Mouse (Mus musculus) forebrain, embryonic 16.5 days (tissue): ENCODE measurements around the gene Tex33. TPM values are rescaled to one million over a fixed set of nuclear protein-coding genes. Genes with fewer than 3 reads are reported as not detected.

Experiments
- ATAC-seq: fragments of 200-750 bp; cut with Nextera tagmentation; 2 replicates; pipeline ENCODE4 v1.8.0; 2017; ENCODE audit warnings: mild to moderate bottlenecking, moderate library complexity
- H3K27ac ChIP-seq: fragments of 300-500 bp; sonication (generic); 2 replicates; pipeline ENCODE4 v1.5.1; 2014; ENCODE audit warnings: low read length, control low read depth
- H3K27me3 ChIP-seq: fragments of 300-500 bp; sonication (generic); replicated peaks from 2 replicates; pipeline ENCODE4 v1.6.1; 2014; ENCODE audit warnings: low read length; ENCODE audit not compliant: control insufficient read depth, insufficient read depth
- H3K36me3 ChIP-seq: fragments of 300-500 bp; sonication (generic); 2 replicates; pipeline ENCODE4 v1.6.1; 2014; ENCODE audit not compliant: control insufficient read depth, insufficient read depth
- H3K4me1 ChIP-seq: fragments of 300-500 bp; sonication (generic); replicated peaks from 2 replicates; pipeline ENCODE4 v1.6.1; 2014; ENCODE audit warnings: low read length; ENCODE audit not compliant: control insufficient read depth, insufficient read depth
- H3K4me2 ChIP-seq: fragments of 300-500 bp; sonication (generic); 2 replicates; pipeline ENCODE4 v1.6.1; 2014; ENCODE audit warnings: mild to moderate bottlenecking, low read length, control low read depth
- H3K4me3 ChIP-seq: fragments of 300-500 bp; sonication (generic); replicated peaks from 2 replicates; pipeline ENCODE4 v1.5.1; 2014; ENCODE audit warnings: mild to moderate bottlenecking, low read length, control low read depth
- H3K9ac ChIP-seq: fragments of 300-500 bp; sonication (generic); replicated peaks from 2 replicates; pipeline ENCODE4 v1.6.1; 2014; ENCODE audit warnings: low read depth, low read length, control low read depth
- H3K9me3 ChIP-seq: fragments of 300-500 bp; sonication (generic); 2 replicates; pipeline ENCODE4 v1.6.1; 2016; ENCODE audit warnings: low read length; ENCODE audit not compliant: control insufficient read depth
- WGBS: fragments of 180-500 bp; shearing (Covaris S2); extraction: QIAGEN DNeasy Blood & Tissue Kit; methylation state at CpG from one replicate; pipeline ENCODE4 v1.1.7; 2014; 5-methylcytosine and 5-hydroxymethylcytosine counted together
- polyA plus RNA-seq: library from polyadenylated mRNA; unstranded; fragments of >200 nt; fragmentation: Nextera tagmentation; extraction: Ambion mirVana; gene quantifications from 2 replicates; pipeline ENCODE4 v1.2.1, GENCODE M21; 2015

Gene Tex33
- polyA plus RNA-seq, 1 experiment from 2014 or later = not detected

- H3K27me3 ChIP-seq = no peaks in the 10 kb centered on the region
Measured at GRCm38 (mm10) chr15:78384220-78385116, 11.2 kb downstream of the Tex33 start.

DNA sequence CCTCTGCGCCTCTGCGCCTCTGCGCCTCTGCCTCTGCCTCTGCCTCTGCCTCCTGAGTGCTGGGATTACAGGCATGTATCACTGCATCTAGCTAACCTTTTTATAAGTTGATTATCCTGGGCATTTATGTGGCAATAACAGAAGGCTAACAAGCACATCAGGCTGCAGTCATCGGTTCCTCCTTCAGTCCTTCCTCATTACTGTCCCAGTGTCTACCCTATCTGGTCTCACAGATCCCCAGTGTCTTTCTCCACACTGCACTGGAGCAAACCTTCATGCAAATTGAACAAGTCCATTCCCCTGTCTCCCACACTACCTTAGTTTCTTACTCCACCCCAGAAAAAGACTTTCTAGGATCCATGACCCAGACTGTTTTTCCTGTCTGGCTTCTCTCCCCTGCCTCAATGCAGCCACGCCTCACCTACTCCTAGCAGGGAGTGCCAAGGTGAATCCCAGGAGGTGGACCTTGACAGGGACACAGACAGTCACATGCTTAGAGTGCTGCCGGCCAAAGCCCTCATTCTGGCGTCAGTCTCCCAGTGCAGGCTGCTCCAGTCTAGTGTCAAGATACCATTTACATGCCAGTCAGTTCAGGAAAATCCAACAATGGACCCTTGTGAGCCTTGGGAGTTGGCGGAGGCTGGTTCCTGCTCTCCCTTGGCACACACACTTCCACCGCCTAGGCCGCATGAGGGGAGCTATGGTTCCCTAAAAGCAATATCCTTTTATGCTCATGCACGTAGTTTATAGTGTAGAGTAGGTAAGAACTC is 12.1 kb downstream of the Tex33 start:
- Histone ChIP-seq H3K36me3 (no peaks in the 10 kb centered on the region), H3K4me2 (no peak overlapping the region), H3K27me3 (no peaks in the 10 kb centered on the region), H3K9me3 (no peaks in the 10 kb centered on the region), H3K27ac (peak overlapping the region; percentile 72), H3K4me1 (peaks cover 12% of the 10 kb centered on the region), H3K9ac (no peak overlapping the region), H3K4me3 (no peak overlapping the region)
- peak; percentile 93 for ATAC-seq
- WGBS = 52% methylated on average over 11 of the region's 11 CpGs

More at GRCm38 (mm10) chr15:78384220-78385116, 11.2 kb downstream of the Tex33 start:
- 43% methylated on average over 7 of the region's 7 CpGs for WGBS
- peak; percentile 78 for ATAC-seq
- H3K27ac ChIP-seq = peak overlapping the region; percentile 72
- H3K4me3 ChIP-seq = no peak overlapping the region
- no peak overlapping the region for H3K4me2 ChIP-seq
- H3K9ac ChIP-seq = no peak overlapping the region
- no peaks in the 10 kb centered on the region for H3K9me3 ChIP-seq
- H3K36me3 ChIP-seq = no peaks in the 10 kb centered on the region
- peaks cover 12% of the 10 kb centered on the region for H3K4me1 ChIP-seq

DNA sequence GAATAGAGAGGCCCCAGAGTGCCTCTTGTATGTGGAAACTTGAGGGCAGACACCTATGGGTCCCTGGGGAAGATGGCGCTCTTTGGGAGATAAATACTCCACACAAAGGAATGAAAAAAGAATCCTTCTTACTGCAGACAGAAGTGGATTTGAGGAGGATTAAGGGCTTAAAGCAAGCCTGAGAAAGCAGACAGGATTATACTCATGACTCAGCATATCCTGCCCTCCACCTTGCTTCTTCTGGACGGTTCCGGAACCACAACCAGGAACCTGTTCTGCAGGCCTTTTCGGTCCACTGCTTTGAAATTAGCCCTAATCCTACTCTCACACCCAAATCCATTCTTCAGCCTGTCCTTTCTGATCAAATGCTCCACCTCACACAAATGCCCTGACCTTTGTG is 13.6 kb downstream of the Tex33 start:
- Histone ChIP-seq H3K27me3 (no peaks in the 10 kb centered on the region), H3K9ac (no peak overlapping the region), H3K9me3 (no peaks in the 10 kb centered on the region), H3K36me3 (no peaks in the 10 kb centered on the region), H3K4me1 (peaks cover 12% of the 10 kb centered on the region), H3K27ac (no peak overlapping the region), H3K4me3 (no peak overlapping the region), H3K4me2 (no peak overlapping the region)
- no peak for ATAC-seq
- WGBS = 84% methylated on average over 4 of the region's 4 CpGs

DNA sequence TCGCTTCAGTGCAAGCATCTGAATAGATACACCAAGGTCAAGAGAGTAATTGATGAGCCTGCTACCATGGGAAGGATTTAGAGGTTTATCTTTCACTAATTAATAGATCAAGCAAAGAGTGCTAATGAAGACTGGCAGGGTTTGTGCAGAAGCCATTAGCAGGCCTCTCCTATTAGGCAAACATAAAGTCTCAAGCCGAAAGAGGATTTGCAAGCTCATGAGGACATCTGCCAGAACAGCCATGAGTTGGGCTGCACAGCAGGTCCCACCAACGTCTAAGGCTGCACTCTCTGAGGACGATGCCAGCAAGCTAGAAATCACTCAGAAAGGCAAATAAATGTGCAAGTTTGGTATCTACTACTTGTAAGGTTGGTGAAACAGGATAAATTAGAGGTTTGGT is 15.0 kb downstream of the Tex33 start:
- no peak overlapping the region for H3K4me2 ChIP-seq
- H3K4me3 ChIP-seq = no peak overlapping the region
- WGBS = 28% methylated on average over 4 of the region's 4 CpGs
- no peaks in the 10 kb centered on the region for H3K9me3 ChIP-seq
- H3K27ac ChIP-seq = no peak overlapping the region
- H3K27me3 ChIP-seq = no peaks in the 10 kb centered on the region
- no peak overlapping the region for H3K9ac ChIP-seq
- ATAC-seq = no peak
- no peaks in the 10 kb centered on the region for H3K36me3 ChIP-seq
- H3K4me1 ChIP-seq = peaks cover 12% of the 10 kb centered on the region

DNA sequence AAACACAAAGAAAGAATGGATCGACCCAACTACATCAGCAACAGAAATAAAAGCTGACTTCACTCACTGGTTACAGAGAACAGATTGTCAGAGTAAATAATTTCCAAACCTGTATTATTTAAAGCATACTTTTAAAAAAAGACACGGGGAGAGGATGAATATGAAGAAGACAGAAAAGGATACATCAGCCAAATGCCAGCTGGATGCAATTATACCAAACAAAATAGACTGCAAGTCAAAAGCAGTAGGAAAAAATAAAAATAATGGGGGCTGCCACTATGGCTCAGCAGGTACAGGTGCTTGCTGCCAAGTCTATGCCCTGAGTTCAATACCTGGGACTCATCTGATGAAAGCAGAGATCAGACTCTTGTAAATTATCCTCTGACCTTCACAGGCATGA is 15.5 kb downstream of the Tex33 start:
- Histone ChIP-seq H3K9me3 (no peaks in the 10 kb centered on the region), H3K4me1 (peaks cover 12% of the 10 kb centered on the region), H3K4me2 (no peak overlapping the region), H3K36me3 (no peaks in the 10 kb centered on the region), H3K4me3 (no peak overlapping the region), H3K27ac (no peak overlapping the region), H3K27me3 (no peaks in the 10 kb centered on the region), H3K9ac (no peak overlapping the region)
- 68% methylated on average over 2 of the region's 2 CpGs for WGBS
- ATAC-seq = no peak

- H3K36me3 ChIP-seq = no peaks in the 10 kb centered on the region
- no peak overlapping the region for H3K27ac ChIP-seq
- H3K27me3 ChIP-seq = no peaks in the 10 kb centered on the region
- H3K4me3 ChIP-seq = no peak overlapping the region
- WGBS = 85% methylated on average over 10 of the region's 10 CpGs
- no peak for ATAC-seq
- H3K4me2 ChIP-seq = no peak overlapping the region
- no peak overlapping the region for H3K9ac ChIP-seq
- H3K9me3 ChIP-seq = no peaks in the 10 kb centered on the region
- peaks cover 7% of the 10 kb centered on the region for H3K4me1 ChIP-seq
Measured at GRCm38 (mm10) chr15:78378556-78378955, 17.2 kb downstream of the Tex33 start.

DNA sequence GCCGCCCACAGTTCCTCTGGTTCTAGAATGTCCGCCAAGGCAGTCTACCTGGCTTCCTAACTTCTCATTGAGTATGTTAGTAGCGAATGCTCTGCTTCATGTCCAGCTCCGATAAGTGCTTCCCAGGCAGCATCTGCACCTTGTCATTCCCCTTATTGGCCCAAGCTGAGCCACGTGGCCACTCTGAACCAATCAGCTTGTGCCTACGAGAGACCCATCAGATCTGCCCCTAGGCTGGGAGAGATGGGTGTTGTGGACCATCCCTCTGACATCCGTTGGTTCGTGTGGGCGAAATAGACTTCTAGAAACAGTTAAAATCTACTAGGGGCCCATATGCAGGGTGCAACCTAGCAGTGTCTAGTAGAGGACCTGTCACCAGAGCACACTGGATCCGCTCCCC is 17.9 kb downstream of the Tex33 start:
- Histone ChIP-seq H3K4me1 (peaks cover 7% of the 10 kb centered on the region), H3K9ac (no peak overlapping the region), H3K27me3 (no peaks in the 10 kb centered on the region), H3K4me3 (no peak overlapping the region), H3K36me3 (no peaks in the 10 kb centered on the region), H3K27ac (no peak overlapping the region), H3K9me3 (no peaks in the 10 kb centered on the region), H3K4me2 (no peak overlapping the region)
- no peak for ATAC-seq
- WGBS = 90% methylated on average over 10 of the region's 10 CpGs

DNA sequence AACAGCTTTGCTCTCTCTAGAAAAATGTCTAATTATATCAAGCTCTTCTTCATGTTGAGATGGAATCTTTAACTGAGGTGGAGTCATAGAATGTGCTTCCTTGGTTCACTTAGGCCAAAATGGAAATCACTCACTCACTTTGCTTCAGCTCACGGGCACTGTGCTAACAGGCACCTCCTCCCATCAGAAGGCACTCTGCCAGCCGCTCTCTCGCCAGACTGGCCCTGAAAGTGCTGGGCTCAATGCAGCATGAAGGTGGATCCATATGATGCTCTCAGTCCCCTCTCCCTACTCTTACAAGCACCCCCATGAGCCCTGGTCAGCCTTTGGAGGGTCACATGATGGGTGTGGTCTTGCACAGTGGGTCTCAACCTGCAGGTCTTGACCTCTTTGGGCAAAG is 21.5 kb downstream of the Tex33 start:
- 30% methylated on average over 3 of the region's 3 CpGs for WGBS
- no peaks in the 10 kb centered on the region for H3K36me3 ChIP-seq
- no peak for ATAC-seq

DNA sequence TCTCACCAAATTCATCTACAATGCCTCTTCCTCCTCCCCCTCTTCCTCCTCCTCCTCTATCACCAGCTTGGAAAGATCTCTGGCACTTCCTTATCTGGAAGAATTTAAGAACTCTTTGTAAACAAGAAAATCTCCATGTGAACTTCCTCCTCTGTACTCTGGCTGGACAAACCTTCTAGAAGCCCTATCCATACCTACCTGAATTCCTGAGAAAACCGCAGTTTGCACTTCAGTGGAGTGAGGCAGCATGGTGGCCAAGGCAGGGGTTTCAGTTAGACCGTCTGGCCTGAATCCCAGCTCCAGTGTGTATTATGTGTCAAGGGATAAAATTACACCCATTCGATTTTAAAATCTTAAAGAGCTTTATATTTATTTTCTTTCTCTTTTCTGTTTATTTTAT is 22.9 kb downstream of the Tex33 start:
- H3K27me3 ChIP-seq = peaks cover 8% of the 10 kb centered on the region; the same call in 1 of the 2 replicates
- no peaks in the 10 kb centered on the region for H3K9me3 ChIP-seq
- H3K4me3 ChIP-seq = no peak overlapping the region
- no peak overlapping the region for H3K27ac ChIP-seq
- no peaks in the 10 kb centered on the region for H3K36me3 ChIP-seq
- WGBS = 80% methylated on average over 3 of the region's 3 CpGs
- no peaks in the 10 kb centered on the region for H3K4me1 ChIP-seq
- H3K4me2 ChIP-seq = no peak overlapping the region
- no peak for ATAC-seq
- H3K9ac ChIP-seq = no peak overlapping the region

More for the DNA sequence above, 21.5 kb downstream of the Tex33 start:
- no peak overlapping the region for H3K4me3 ChIP-seq
- H3K9me3 ChIP-seq = no peaks in the 10 kb centered on the region
- H3K27me3 ChIP-seq = peaks cover 1% of the 10 kb centered on the region; the same call in 1 of the 2 replicates
- no peak overlapping the region for H3K27ac ChIP-seq
- no peak overlapping the region for H3K4me2 ChIP-seq
- no peak overlapping the region for H3K9ac ChIP-seq
- no peaks in the 10 kb centered on the region for H3K4me1 ChIP-seq
